Mouse (Mus musculus) hindbrain, embryonic 13.5 days (tissue): Measurements from ENCODE around the gene Morc3. TPM values are rescaled to one million over a fixed set of nuclear protein-coding genes. Genes with fewer than 3 reads are reported as not detected.
A peak's percentile ranks its signal among the peaks of the same experiment; 100 is the strongest.

ENCODE experiments used
- ATAC-seq: fragments of 200-750 bp; cut with Nextera tagmentation; 2 replicates; pipeline ENCODE4 v1.8.0; 2017; ENCODE audit warnings: moderate TSS enrichment; ENCODE audit not compliant: low FRiP score
- H3K27ac ChIP-seq: fragments of 300-500 bp; sonication (generic); 2 replicates; pipeline ENCODE4 v1.5.1; 2015; ENCODE audit warnings: inconsistent platforms, mild to moderate bottlenecking, moderate library complexity
- H3K27me3 ChIP-seq: fragments of 300-500 bp; sonication (generic); 2 replicates; pipeline ENCODE4 v1.6.1; 2015; ENCODE audit warnings: mild to moderate bottlenecking, inconsistent platforms
- H3K36me3 ChIP-seq: fragments of 300-500 bp; sonication (generic); 2 replicates; pipeline ENCODE4 v1.6.1; 2015; ENCODE audit warnings: mild to moderate bottlenecking, inconsistent platforms
- H3K4me1 ChIP-seq: fragments of 300-500 bp; sonication (generic); replicated peaks from 2 replicates; pipeline ENCODE4 v1.6.1; 2015; ENCODE audit warnings: inconsistent platforms
- H3K4me2 ChIP-seq: fragments of 300-500 bp; sonication (generic); 2 replicates; pipeline ENCODE4 v1.6.1; 2015; ENCODE audit warnings: inconsistent platforms, mild to moderate bottlenecking, moderate library complexity
- H3K4me3 ChIP-seq: fragments of 300-500 bp; sonication (generic); 2 replicates; pipeline ENCODE4 v1.5.1; 2015; ENCODE audit warnings: mild to moderate bottlenecking, inconsistent platforms
- H3K9ac ChIP-seq: fragments of 300-500 bp; sonication (generic); 2 replicates; pipeline ENCODE4 v1.6.1; 2015; ENCODE audit warnings: mild to moderate bottlenecking, inconsistent platforms
- H3K9me3 ChIP-seq: fragments of 300-500 bp; sonication (generic); 2 replicates; pipeline ENCODE4 v1.6.1; 2016; ENCODE audit warnings: inconsistent platforms
- WGBS: fragments of 180-500 bp; shearing (Covaris S2); methylation state at CpG from one replicate; pipeline ENCODE4 v1.1.7; 2015; 5-methylcytosine and 5-hydroxymethylcytosine counted together
- polyA plus RNA-seq: library from polyadenylated mRNA; unstranded; fragments of >200 nt; fragmentation: Nextera tagmentation; extraction: Ambion mirVana; gene quantifications from 2 replicates; pipeline ENCODE4 v1.2.1, GENCODE M21; 2015

Morc3 gene
- polyA plus RNA-seq, 1 experiment from 2014 or later: 42.4 TPM

GRCm38 (mm10) chr16:93839049-93839448 lies 7.1 kb downstream of the Morc3 start:
- no peak overlapping the region for H3K4me2 ChIP-seq
- no peaks in the 10 kb centered on the region for H3K9me3 ChIP-seq
- H3K36me3 ChIP-seq: peaks cover 5% of the 10 kb centered on the region; the same call in 1 of the 2 replicates
- H3K27me3 ChIP-seq: no peaks in the 10 kb centered on the region
- H3K9ac ChIP-seq: no peak overlapping the region
- no peak overlapping the region for H3K27ac ChIP-seq
- no peak for ATAC-seq
- 97% methylated on average over 1 of the region's 1 CpGs for WGBS
- H3K4me1 ChIP-seq: peaks cover 5% of the 10 kb centered on the region
- H3K4me3 ChIP-seq: no peak overlapping the region

GRCm38 (mm10) chr16:93850527-93850926 lies 18.6 kb downstream of the Morc3 start:
- 95% methylated on average over 3 of the region's 3 CpGs for WGBS
- H3K36me3 ChIP-seq: peaks cover 83% of the 10 kb centered on the region

GRCm38 (mm10) chr16:93859967-93860366 lies 28.0 kb downstream of the Morc3 start:
- Histone ChIP-seq H3K4me1 (no peaks in the 10 kb centered on the region), H3K27me3 (no peaks in the 10 kb centered on the region), H3K9ac (no peak overlapping the region), H3K4me2 (no peak overlapping the region), H3K27ac (no peak overlapping the region), H3K36me3 (peaks cover 84% of the 10 kb centered on the region), H3K4me3 (no peak overlapping the region), H3K9me3 (no peaks in the 10 kb centered on the region)
- WGBS: 92% methylated on average over 4 of the region's 4 CpGs
- no peak for ATAC-seq

More at GRCm38 (mm10) chr16:93850527-93850926, 18.6 kb downstream of the Morc3 start:
- no peaks in the 10 kb centered on the region for H3K4me1 ChIP-seq
- ATAC-seq: no peak
- H3K9ac ChIP-seq: no peak overlapping the region
- no peaks in the 10 kb centered on the region for H3K27me3 ChIP-seq
- no peak overlapping the region for H3K27ac ChIP-seq
- no peak overlapping the region for H3K4me3 ChIP-seq
- no peaks in the 10 kb centered on the region for H3K9me3 ChIP-seq
- H3K4me2 ChIP-seq: no peak overlapping the region

GRCm38 (mm10) chr16:93860686-93861085 lies 28.8 kb downstream of the Morc3 start:
- Histone ChIP-seq H3K4me3 (no peak overlapping the region), H3K9ac (no peak overlapping the region), H3K27ac (no peak overlapping the region), H3K9me3 (no peaks in the 10 kb centered on the region), H3K27me3 (no peaks in the 10 kb centered on the region), H3K4me1 (no peaks in the 10 kb centered on the region), H3K36me3 (peaks cover 86% of the 10 kb centered on the region), H3K4me2 (no peak overlapping the region)
- ATAC-seq: no peak

- WGBS: 92% methylated on average over 13 of the region's 13 CpGs
Observed at GRCm38 (mm10) chr16:93874841-93875240, 42.9 kb downstream of the Morc3 start.

GRCm38 (mm10) chr16:93877612-93878380 lies 45.9 kb downstream of the Morc3 start:
- Histone ChIP-seq H3K27ac (no peak overlapping the region), H3K4me2 (no peak overlapping the region), H3K9me3 (no peaks in the 10 kb centered on the region), H3K4me3 (no peak overlapping the region), H3K9ac (no peak overlapping the region), H3K27me3 (no peaks in the 10 kb centered on the region), H3K4me1 (no peaks in the 10 kb centered on the region), H3K36me3 (peaks cover 43% of the 10 kb centered on the region)
- no peak for ATAC-seq
- WGBS: 92% methylated on average over 6 of the region's 6 CpGs

More at GRCm38 (mm10) chr16:93874841-93875240, 42.9 kb downstream of the Morc3 start:
- peaks cover 70% of the 10 kb centered on the region for H3K36me3 ChIP-seq
- no peak overlapping the region for H3K9ac ChIP-seq
- no peaks in the 10 kb centered on the region for H3K4me1 ChIP-seq
- no peak overlapping the region for H3K27ac ChIP-seq
- no peak for ATAC-seq
- no peaks in the 10 kb centered on the region for H3K9me3 ChIP-seq
- no peak overlapping the region for H3K4me3 ChIP-seq
- no peaks in the 10 kb centered on the region for H3K27me3 ChIP-seq
- H3K4me2 ChIP-seq: no peak overlapping the region

GRCm38 (mm10) chr16:93883423-93884085 lies 51.6 kb downstream of the Morc3 start, which contains the start of gene Chaf1b:
Gene Chaf1b, plus strand, starts transcription at chr16:93883901.
- Histone ChIP-seq H3K36me3 (peaks cover 8% of the 10 kb centered on the region; the same call in 1 of the 2 replicates), H3K4me2 (peak within 1 kb of the TSS; percentile 89), H3K9ac (peak within 1 kb of the TSS; percentile 77), H3K27me3 (no peaks in the 10 kb centered on the region), H3K27ac (peak within 1 kb of the TSS; percentile 46), H3K9me3 (no peaks in the 10 kb centered on the region), H3K4me3 (peak within 1 kb of the TSS; percentile 80), H3K4me1 (peaks cover 16% of the 10 kb centered on the region)
- WGBS: under 1% methylated on average over 54 of the region's 54 CpGs
- peak; percentile 95 for ATAC-seq

GRCm38 (mm10) chr16:93884086-93884721 lies 52.3 kb downstream of the Morc3 start:
- Histone ChIP-seq H3K9me3 (no peaks in the 10 kb centered on the region), H3K4me1 (peaks cover 16% of the 10 kb centered on the region), H3K27ac (no peak overlapping the region), H3K27me3 (no peaks in the 10 kb centered on the region), H3K36me3 (peaks cover 14% of the 10 kb centered on the region), H3K4me3 (peak overlapping the region; percentile 80), H3K9ac (peak overlapping the region; percentile 77), H3K4me2 (peak overlapping the region; percentile 89)
- peak; percentile 73 for ATAC-seq
- WGBS: under 1% methylated on average over 42 of the region's 43 CpGs

- ATAC-seq: no peak
- Histone ChIP-seq H3K4me3 (peak overlapping the region; percentile 80), H3K27ac (no peak overlapping the region), H3K4me1 (peaks cover 16% of the 10 kb centered on the region), H3K9me3 (no peaks in the 10 kb centered on the region), H3K9ac (peak overlapping the region; percentile 77), H3K27me3 (no peaks in the 10 kb centered on the region), H3K4me2 (peak overlapping the region; percentile 89), H3K36me3 (peaks cover 17% of the 10 kb centered on the region)
- WGBS: 42% methylated on average over 5 of the region's 5 CpGs
Observed at GRCm38 (mm10) chr16:93884722-93885113, 52.8 kb downstream of the Morc3 start.

GRCm38 (mm10) chr16:93888481-93888880 lies 56.6 kb downstream of the Morc3 start:
- Histone ChIP-seq H3K4me1 (peaks cover 16% of the 10 kb centered on the region), H3K4me3 (no peak overlapping the region), H3K27ac (no peak overlapping the region), H3K36me3 (peaks cover 36% of the 10 kb centered on the region), H3K27me3 (no peaks in the 10 kb centered on the region), H3K9me3 (no peaks in the 10 kb centered on the region), H3K4me2 (no peak overlapping the region), H3K9ac (no peak overlapping the region)
- no peak for ATAC-seq
- 90% methylated on average over 6 of the region's 6 CpGs for WGBS

- 88% methylated on average over 12 of the region's 12 CpGs for WGBS
- peaks cover 36% of the 10 kb centered on the region for H3K36me3 ChIP-seq
- no peak for ATAC-seq
Observed at GRCm38 (mm10) chr16:93890948-93891604, 59.2 kb downstream of the Morc3 start.

GRCm38 (mm10) chr16:93893285-93893684 lies 61.4 kb downstream of the Morc3 start:
- Histone ChIP-seq H3K4me1 (no peaks in the 10 kb centered on the region), H3K36me3 (peaks cover 30% of the 10 kb centered on the region), H3K27ac (no peak overlapping the region), H3K9ac (no peak overlapping the region), H3K4me3 (no peak overlapping the region), H3K9me3 (no peaks in the 10 kb centered on the region), H3K4me2 (no peak overlapping the region), H3K27me3 (no peaks in the 10 kb centered on the region)
- ATAC-seq: no peak
- WGBS: 96% methylated on average over 5 of the region's 5 CpGs

More at GRCm38 (mm10) chr16:93890948-93891604, 59.2 kb downstream of the Morc3 start:
- Histone ChIP-seq H3K27ac (no peak overlapping the region), H3K4me2 (no peak overlapping the region), H3K9ac (no peak overlapping the region), H3K27me3 (no peaks in the 10 kb centered on the region), H3K9me3 (no peaks in the 10 kb centered on the region), H3K4me1 (no peaks in the 10 kb centered on the region), H3K4me3 (no peak overlapping the region)
